Mouse (Mus musculus) fat pad, adult 2 months (tissue): ENCODE results near the gene Vipr1.
A peak's percentile ranks its signal among the peaks of the same experiment; 100 is the strongest.

ENCODE experiments used
- DNase-seq: peaks from one replicate; pipeline ENCODE4 v3.0.0-alpha.2; 2011; ENCODE audit warnings: low read depth, low spot score; ENCODE audit errors: extremely low read depth

The Vipr1 gene

DNA sequence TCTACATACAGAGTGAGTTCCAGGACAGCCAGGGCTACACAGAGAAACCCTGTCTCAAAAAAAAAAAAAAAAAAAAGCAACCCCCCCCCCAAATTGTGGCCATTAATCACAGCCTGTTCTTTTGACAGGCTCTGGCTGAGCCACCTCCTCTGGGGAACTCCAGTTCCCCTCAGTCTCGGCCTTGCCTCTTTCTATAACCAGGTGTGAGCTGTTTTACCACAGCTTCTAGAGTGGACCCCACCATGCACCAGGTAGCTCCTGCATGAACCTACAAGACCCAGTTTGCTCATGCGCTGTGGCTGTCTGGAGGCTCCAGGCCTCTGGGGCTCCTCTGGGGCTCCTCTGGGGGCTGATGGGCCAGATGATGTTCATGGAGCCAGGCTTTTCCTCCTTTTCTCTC lies 33.0 kb downstream of the Vipr1 start:
- no peak for DNase-seq

DNA sequence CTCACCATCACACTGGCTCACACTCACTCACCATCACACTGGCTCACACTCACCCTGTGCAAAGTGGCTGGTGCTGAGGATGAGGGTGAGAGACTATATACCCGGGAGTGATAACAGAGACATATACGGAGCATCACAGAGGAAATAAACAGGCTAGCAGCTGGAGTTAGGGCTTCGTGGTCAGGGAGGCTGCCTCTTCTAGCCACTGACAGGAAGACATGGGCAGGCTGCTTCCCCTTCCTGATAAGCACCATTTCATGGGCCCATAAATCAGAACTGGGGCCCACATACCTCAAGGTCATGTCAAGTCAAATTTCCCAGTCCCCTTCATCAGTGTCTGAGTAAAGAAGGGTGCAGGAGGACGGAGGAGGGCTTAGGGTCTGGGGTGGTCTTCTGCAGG lies 34.6 kb downstream of the Vipr1 start:
- DNase-seq = no peak

DNA sequence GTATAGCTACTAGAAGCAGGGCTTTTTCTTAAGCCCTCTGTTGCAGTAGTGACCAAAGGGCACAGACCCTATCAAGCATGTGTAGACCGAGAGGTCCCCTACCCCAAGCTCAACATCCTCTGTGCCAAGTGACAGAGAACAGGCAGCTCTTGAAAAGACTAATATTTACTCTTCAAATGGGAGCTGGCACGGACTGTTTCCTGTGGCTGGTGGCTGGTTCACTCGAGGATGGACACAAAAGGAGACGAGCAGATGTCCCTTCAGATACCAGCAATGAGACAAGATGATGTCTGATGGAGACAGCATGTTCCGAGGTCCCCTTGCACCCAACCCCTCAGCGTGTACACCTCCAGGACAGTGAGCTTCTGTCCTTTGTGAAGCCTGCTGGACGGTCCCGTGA lies 35.0 kb downstream of the Vipr1 start:
- DNase-seq = no peak

DNA sequence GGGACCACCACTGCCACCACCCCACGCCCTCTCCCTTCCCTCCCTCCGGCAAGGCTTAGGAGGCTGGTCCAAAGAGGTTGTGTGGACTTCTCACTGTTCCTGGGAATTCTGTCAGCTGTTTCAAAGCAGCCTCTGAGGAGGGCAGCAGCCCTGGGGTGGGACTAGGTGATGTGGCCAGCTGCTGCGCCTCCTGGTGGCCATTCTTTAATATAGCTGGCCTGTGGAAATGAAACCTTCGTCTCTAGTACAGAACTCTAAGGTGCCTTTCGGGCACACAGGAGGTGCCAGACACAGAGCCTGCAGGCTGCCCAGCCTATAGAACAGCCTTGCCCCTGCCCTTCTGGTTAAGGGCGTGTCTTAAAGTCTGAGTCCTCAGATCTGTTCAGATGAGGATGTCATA lies 37.0 kb downstream of the Vipr1 start:
- DNase-seq = no peak

DNA sequence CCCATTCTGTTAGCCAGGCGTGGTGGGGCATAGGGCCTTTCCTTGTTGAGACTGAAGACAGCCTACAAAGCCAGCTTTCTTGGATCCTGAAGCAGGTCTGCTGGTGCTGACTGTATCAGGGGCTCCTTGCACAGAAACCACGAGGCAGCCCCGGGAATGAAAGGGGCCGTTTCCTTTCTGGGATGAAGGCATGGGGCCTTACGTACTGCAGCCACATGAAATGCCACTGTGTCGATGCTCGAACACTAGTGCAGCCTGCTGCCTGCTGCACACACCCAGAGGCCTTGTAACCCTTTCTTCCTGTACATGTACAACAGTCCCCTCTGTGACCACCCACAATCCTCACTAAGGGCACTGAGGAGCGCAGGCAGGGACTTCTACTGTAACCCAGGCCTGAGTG lies 38.7 kb downstream of the Vipr1 start:
- DNase-seq = no peak

DNA sequence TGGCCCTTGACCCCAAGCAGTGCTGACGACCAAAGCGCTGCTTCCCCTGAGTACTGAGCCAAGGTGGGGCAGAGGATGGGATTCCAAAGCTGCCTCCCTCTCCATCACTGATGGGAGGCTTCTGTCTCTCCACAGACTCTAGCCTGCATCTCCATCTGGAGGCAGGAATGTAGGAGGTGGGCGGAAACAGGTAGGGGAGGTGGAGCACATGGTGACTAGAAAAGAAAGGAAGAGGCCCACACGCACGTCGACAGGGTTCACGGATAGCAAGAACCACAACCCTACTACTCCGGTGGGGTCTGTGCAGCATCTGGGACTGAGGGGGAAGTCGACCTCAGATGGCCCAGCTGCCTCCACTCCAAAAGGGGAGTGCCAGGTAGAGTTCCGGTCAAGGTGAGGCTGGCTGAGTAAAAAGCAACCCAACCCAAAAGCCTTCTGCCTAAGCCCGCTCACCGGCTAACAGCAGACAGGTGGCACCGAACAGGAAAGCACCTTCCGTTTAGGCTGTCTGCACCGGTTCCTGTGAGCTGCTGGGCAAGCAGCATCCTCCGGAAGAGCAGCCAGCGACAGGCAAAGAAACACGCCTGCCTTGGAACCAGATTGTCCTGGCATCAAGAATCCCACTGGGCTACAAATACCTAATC lies 39.6 kb downstream of the Vipr1 start:
- DNase-seq = no peak

DNA sequence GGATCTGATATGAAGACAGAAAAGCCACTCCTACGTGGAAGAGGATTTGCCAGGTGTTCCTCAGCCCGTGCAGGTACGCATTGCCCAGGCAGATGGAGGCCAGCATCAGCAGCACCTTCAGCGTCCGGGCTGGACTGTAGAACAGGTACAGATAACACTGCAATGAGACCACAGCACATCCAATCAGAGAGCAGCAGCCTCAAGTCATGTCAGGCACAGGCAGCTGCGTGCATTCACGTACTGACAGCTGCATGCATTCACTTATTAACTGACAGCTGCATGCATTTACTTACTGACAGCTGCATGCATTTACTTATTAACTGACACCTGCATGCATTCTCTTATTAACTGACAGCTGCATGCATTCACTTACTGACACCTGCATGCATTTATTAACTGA lies 42.2 kb downstream of the Vipr1 start:
- no peak for DNase-seq

DNA sequence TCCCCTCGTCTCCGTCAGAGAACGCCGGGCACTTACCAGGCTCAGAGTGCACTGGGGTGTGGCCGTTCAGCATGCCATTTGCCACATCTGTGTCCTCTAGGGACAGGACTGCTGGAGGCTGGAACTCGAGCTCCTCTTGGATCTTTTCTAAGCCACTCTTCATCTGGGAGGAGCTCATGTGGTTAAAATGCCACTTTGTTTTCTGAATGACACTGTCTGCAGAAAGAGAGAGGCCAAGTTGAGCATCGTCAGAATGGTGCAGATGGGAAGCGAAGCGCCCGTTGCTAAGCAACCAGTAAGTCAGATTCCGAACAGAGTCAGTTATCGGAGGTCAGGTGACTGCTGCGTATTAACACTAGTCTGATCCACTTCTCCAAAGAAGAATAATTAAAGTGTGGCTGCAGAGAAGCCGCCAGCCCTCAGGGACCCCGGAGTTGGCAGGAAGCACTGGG lies 47.7 kb downstream of the Vipr1 start:
- DNase-seq = no peak

DNA sequence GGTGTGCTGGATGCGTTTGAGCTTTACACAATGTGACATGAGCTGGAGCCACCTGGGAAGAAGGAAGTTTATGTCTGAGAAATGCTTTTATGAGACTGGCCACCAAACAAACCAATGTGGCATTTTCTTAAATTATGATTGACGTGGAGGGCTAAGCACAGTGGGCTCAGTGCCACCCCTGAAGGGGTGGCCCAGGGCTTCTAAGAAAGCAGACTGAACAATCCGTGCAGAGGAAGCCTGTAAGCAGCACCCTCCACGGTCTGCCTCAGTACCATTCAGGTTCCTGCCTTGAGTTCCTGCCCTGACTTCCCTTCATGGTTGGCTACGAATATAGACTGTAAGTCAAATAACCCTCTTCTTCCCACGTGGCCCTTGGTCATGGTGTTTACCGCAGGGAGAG lies 48.2 kb downstream of the Vipr1 start:
- DNase-seq = no peak

DNA sequence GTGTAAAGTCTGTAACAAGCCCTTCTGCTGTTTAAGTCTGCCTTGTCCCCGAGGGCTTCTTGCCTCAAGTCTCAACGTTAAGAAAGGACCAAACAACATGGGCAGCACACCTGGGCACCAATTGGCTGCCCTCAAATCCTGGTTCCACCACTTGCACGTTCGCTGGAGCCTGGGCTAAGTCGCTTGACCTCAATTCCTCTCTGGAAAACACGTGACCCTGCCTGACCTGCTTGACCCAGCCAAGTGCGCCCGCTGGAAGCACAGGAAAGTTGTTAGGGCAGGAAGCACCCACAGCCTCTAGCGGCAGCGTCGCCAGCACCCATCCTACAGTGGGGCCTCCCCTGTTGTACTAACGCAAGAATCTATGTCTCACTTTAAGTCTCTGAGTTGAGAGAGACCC lies 52.2 kb downstream of the Vipr1 start:
- DNase-seq = no peak

DNA sequence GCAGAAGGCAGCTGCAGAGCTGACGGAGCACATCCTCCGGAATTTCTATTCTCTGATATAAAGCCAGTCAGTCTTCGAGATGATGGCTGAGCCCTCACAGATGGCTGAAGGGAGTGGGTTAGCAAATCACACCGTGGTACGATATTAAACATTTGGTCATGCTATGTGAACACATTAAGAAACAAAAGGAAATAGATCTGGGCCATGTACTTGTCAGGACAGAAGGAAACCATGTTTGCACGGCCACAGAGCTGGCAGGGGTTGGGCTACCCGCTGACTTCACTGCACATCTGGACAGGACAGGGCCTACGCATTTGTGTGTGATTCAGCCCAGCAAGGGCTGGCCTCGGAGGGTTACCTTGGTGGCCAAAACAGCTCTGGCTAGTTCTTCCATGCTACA lies 54.1 kb downstream of the Vipr1 start:
- DNase-seq = no peak

DNA sequence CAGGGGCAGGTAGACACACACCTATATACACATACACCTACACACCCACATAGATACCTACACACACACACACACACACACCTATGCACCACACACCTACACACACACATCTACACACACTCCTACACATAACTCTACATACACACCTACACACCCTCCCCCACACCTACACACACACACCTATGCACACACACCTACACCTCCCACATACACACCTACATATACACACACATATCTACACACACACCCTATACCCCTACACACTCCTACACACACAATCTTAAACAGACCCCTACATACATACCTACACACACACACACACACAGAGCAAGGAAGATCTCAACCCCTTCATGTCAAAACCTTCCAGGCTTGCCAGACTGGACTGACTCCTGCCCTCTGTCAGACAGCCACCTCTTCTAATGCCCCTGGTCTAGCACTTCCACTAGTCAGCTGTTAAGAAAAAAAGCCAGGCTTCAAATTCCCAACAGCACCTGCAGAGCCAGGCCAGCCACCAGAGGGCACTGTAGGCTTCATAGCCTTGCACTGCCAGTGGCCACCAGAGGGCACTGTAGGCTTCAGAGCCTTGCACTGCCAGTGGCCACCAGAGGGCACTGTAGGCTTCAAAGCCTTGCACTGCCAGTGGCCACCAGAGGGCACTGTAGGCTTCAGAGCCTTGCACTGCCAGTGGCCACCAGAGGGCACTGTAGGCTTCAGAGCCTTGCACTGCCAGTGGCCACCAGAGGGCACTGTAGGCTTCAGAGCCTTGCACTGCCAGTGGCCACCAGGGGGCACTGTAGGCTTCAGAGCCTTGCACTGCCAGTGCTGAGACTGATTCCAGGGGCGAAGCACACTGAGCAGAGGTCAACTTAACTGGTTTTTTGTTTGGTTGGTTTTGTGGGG lies 54.9 kb downstream of the Vipr1 start:
- DNase-seq = no peak

DNA sequence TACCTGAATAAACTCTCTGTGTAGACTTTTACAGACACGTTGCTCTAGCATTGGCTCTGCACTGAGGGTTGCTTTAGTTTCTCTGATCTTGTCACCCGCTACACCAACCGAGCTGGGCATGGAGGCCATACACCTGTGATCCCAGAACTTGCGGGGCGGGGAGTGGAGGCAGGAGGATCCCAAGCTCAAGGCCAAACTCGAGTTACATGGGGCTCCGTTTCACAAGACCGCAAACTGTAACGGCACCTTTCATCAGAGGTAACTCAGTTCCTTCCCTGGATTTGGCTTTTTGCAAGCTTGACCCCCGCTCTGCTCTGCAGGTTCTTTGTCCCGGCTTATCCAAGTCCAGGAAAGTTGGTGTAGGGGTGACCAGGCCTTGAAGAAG lies 61.7 kb downstream of the Vipr1 start:
- DNase-seq = no peak

DNA sequence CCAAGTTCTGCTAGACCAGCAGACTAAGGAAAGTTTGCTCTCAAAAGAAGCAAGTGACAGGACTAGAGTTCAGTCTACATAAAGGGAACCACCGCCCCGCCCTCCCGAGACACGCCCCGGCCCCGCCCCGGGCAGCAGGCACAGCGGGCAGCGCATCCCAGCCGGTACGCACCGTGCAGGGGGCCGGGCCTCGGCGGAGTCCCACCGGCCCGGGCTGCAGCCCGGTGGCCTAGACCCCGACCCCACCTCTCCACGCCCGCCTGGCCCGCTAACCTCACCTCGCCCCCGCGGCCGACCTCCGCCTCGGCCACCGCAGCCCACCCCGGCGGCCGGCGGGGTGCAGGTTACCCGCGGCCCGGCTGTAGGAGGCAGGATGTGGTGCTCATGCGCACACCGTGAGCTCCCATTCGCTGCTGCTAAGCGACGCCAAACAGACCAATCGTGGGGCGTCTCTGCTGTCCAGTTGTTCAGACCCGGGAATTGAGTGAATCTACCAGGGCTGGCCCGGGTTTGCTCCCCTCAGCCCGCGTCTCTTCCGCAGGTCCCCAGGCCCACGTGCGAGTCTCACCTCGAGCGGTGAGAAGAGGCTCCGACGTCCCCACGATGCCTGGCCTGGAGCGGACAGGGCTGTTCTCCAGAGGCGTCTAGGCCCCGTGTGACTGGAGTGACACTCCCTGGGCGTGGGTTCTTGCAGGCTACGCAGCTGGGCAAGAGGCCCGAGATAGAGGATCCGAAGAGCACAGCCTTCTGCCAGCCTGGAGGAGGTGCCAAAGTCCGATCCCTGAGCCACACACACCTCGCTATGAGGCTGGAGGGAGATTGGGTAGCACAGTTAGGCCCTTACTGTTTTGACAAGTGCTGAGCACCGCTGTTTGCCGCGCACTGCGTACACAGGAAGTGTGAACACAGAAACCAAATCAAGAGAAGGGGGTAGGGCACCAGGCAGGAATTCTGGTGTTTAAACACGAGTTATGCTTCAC lies 62.4 kb downstream of the Vipr1 start, which contains the start of gene Sec22c:
Gene Sec22c, minus strand, starts transcription at position 845 of the 980 bp plus-strand sequence.
- DNase-seq = no peak

DNA sequence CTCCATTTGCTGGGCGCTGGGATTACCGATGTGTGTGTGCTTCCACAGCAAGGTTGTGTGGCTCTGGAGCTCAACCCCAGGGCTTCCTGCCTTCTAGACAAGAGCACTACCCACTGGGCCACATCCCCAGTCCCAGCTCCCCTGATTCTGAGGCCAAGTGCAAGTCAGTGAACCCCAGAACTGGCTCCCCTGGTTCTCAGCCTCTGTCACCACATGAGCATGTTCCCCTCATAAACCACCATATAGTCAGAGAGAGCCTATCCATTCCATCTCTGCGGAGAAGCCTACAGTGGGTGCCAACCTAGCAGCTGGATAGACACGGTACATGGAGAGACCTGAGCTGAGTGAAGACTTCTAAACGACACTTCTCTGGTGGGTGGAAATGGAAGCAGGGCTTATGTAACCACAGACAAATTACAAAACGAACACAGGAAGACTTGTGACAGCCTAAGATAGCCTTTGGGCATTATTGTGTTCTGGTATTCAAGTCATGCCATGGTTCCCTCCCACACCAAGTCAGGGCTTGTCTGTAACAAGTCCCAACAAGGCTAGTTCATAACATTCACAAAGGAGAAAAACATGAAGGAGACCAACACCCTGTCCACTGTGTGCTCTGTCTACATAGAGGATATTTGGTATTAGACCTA lies 63.6 kb downstream of the Vipr1 start:
- DNase-seq = peak; percentile 98

DNA sequence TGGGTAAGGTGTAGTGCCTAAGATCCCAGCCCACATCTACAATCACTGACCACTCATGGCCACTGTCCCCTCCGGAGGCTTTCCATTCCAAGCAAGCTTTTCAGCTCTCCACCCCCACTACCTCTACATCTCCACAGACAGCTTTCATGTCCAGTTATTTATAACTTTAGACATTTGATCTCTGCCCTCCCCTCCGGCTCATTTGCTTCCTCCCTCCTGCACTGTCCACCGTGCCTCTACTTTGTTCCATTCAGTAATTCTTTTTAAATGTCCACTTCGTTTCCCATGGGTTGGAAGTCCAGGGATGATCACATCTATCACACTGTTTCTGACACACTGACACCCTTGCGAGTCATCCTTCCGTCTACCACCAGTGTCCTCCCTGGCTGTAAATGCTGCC lies 65.3 kb downstream of the Vipr1 start:
- no peak for DNase-seq

DNA sequence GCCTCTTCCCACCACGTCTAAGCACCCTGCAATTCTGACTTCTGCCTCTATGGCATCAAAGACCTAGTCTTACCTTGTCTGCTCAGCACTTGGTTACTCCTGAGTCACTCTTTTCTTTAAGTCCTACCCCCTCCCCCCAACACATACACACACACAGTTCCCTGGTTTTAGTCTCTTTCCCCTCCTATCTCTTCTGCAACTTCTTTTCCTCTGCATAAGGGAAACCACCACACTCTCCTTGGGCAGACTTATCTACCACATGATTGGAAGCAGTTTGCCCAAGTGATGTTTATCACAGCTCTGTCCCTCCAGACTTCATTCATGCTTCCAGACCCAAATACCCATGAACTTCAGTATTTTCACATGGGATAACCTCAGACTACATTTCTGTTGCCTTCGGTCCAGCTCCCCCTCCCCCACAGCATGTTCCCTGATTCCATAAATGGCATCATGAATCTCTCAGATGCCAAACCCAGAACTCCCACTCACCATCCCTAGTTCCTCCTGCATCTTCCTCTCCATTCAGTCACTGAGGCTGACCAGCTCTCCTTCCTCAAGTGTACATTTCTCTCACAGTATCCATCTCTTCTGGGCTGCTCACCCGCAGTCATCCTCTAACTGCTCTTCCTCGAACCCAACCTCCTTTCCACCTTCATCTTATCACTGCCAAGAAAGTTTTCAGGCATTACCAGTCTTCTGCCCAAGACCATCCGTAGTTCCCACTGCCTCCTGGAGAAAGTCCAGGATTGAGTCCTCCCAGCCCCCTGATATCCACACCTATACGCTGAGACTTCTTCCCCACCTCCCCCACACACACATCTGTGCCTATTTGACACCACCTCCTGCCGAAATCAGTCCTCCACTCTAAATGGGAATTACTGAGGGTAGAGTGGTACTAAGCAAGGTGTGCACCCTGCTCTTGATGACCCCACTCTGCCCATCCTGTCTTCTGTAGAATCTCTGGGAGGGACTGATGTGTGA lies 66.3 kb downstream of the Vipr1 start:
- DNase-seq = no peak

DNA sequence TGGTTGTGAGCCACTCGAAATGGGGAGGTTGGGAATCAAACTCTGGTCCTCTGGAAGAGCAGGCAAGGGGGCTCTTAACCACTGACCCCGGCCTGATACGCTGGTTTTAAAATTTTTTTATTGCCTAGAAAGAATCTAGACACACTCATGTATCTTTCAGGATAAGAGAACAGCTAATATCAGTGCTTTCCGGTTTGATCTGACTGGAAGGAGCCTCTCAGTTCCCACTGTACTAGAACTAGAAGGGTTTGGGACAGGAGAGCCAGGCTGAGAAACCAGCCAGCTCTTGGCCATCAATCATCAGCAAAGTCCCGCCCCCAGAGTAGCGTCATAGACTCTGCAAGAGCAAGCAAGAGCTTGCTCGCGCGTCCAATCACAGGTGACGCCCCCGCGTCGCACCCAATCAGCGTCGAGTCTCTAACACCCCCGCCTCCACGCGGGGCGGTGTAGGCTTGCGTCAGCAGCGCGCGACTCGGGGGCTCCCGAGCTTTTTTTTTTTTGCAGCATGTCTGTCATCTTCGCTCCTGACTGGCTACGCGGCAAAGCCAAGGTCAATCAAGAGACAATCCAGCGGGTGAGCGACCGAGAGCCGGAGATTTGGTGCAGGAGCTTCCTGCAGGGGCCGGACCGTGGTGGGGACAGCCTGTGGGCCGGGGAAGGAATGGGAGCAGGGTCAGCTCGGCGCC lies 67.5 kb downstream of the Vipr1 start, which contains the start of gene Ss18l2:
Gene Ss18l2, plus strand, starts transcription at position 432 of the 686 bp plus-strand sequence.
- DNase-seq = peak; percentile 91

DNA sequence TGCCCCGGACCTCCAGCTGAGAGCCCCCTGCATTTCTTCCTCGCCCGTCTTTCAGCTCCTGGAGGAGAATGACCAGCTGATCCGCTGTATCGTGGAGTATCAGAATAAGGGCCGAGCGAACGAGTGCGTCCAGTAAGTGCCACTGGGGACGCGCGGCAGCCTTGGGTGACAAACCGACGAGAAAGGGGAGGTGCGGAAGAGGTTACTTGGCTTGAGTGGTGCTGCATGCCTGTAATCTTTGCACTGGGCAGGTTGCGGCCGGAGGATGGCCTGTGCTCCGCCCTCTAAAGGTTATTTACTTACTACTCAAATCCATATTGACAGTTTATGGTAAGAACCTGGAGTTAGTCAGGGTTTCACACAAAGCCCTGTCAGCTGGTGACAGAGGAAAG lies 68.1 kb downstream of the Vipr1 start:
- DNase-seq = no peak
